Mouse (Mus musculus) adrenal gland, postnatal 14 days (tissue): ENCODE measurements around the gene Tgif2lx2. TPM values are rescaled to one million over a fixed set of nuclear protein-coding genes. Genes with fewer than 3 reads are reported as not detected.
"Not testable (repeated sequence)": the region's sequence is repeated elsewhere in the genome, so short reads cannot be mapped to it uniquely, and the experiment has no call there.

Experiments
- DNase-seq: peaks from one replicate; pipeline ENCODE4 v3.0.0; 2021; ENCODE audit warnings: mixed read lengths
- long read RNA-seq, 2 experiments: library from polyadenylated mRNA; stranded (forward); transcript quantifications; one replicate each; pipeline ENCODE4 v2.0.0; 2021
- total RNA-seq: library from RNA; stranded (reverse); gene quantifications from 2 replicates; pipeline ENCODE4 v1.2.3, GENCODE M21; 2021

Tgif2lx2 gene
- total RNA-seq: not detected in 2 replicates
- long read RNA-seq, experiment 1: 0 reads
- long read RNA-seq, experiment 2: 0 reads

- DNase-seq: not testable (repeated sequence)
Measured at GRCm38 (mm10) chrX:118426927-118427326, at the start of gene Tgif2lx2. Gene Tgif2lx2 (plus strand): TSS chrX:118427227.

Other genes starting within 250 kb of the Tgif2lx2 start
- gene Tgif2lx1, start 53.5 kb downstream of the Tgif2lx2 start, total RNA-seq: not detected in 2 replicates